Mouse (Mus musculus): ENCODE measurements around the gene Klhdc1. TPM values are rescaled to one million over a fixed set of nuclear protein-coding genes. Genes with fewer than 3 reads are reported as not detected.

Gene Klhdc1
- polyA plus RNA-seq, 1 experiment: not detected

- Histone ChIP-seq H3K4me3 (ENCODE audit: insufficient read depth, low read depth, low read length) (no peak overlapping the region), H3K4me1 (ENCODE audit: control insufficient read depth, insufficient read depth, low read length) (peaks cover 6% of the 10 kb centered on the region; the same call in 1 of the 2 replicates), H3K27ac (ENCODE audit: insufficient read depth, low read depth, low read length) (no peak overlapping the region)
- TF ChIP-seq CTCF (IDR thresholded peaks at IDR 0.05; ENCODE audit: insufficient read depth, low read depth, low read length): no peak
- 88% methylated on average over 7 of the region's 7 CpGs for WGBS
Measured at GRCm38 (mm10) chr12:69216587-69216986, 24.4 kb upstream of the Klhdc1 start.

DNA sequence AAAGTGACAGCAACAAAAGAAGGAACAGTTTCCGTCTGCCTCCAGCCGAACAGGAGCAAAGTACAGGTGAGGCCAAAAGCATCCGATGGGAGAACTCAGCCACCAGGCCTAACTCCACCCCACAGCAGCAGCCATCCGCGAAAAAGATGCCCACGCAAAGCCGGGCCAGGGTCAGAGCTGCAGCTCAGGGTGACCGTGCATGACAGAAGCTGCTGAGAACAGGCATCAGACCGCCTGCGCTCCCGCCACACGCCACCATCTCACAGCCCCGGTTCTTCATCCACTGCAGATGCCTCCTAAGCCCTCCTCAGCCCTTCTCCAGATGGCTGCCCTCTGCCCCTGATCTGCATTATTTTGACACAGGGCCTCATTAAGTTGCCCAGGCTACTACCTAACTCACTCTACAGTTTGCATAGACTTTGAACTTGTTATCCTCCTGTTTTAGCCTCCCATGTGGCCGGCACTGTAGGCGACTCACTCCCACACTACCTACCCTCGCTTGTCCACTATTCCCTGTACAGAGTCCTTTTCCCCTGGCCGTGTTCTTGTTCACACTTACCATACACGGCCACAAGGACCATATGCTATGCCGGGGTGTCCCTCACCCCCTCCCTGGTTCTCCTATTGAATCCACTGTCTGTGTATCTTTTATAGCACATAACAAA, 20.2 kb upstream of the Klhdc1 start:
- no peak overlapping the region for H3K27ac ChIP-seq (ENCODE audit: insufficient read depth, low read depth, low read length)
- TF ChIP-seq POLR2A (IDR thresholded peaks at IDR 0.05; ENCODE audit: insufficient read depth, low read depth, low read length) (no peak), CTCF (IDR thresholded peaks at IDR 0.05; ENCODE audit: insufficient read depth, low read depth, low read length) (no peak)
- 92% methylated on average over 19 of the region's 19 CpGs for WGBS
- H3K4me1 ChIP-seq (ENCODE audit: control insufficient read depth, insufficient read depth, low read length): peaks cover 3% of the 10 kb centered on the region; the same call in 1 of the 2 replicates
- no peak overlapping the region for H3K4me3 ChIP-seq (ENCODE audit: insufficient read depth, low read depth, low read length)

GRCm38 (mm10) chr12:69227776-69228466, 13.1 kb upstream of the Klhdc1 start, which contains the start of gene Pole2:
Gene Pole2 (minus strand): TSS chr12:69228195.
- TF ChIP-seq POLR2A (IDR thresholded peaks at IDR 0.05; ENCODE audit: insufficient read depth, low read depth, low read length) (no peak), CTCF (IDR thresholded peaks at IDR 0.05; ENCODE audit: insufficient read depth, low read depth, low read length) (no peak)
- WGBS: under 1% methylated on average over 37 of the region's 37 CpGs
- Histone ChIP-seq H3K4me1 (ENCODE audit: control insufficient read depth, insufficient read depth, low read length) (no peaks in the 10 kb centered on the region), H3K27ac (ENCODE audit: insufficient read depth, low read depth, low read length) (0 out of 2 replicates have a peak within 1 kb of the TSS, but pooled peaks have one; percentile 41), H3K4me3 (ENCODE audit: insufficient read depth, low read depth, low read length) (peak within 1 kb of the TSS; percentile 100)

GRCm38 (mm10) chr12:69229251-69229650, 11.7 kb upstream of the Klhdc1 start:
- WGBS: 68% methylated on average over 2 of the region's 2 CpGs
- TF ChIP-seq POLR2A (IDR thresholded peaks at IDR 0.05; ENCODE audit: insufficient read depth, low read depth, low read length): no peak
- TF ChIP-seq CTCF (IDR thresholded peaks at IDR 0.05; ENCODE audit: insufficient read depth, low read depth, low read length): no peak
- H3K4me3 ChIP-seq (ENCODE audit: insufficient read depth, low read depth, low read length): no peak overlapping the region
- H3K4me1 ChIP-seq (ENCODE audit: control insufficient read depth, insufficient read depth, low read length): no peaks in the 10 kb centered on the region
- no peak overlapping the region for H3K27ac ChIP-seq (ENCODE audit: insufficient read depth, low read depth, low read length)

DNA sequence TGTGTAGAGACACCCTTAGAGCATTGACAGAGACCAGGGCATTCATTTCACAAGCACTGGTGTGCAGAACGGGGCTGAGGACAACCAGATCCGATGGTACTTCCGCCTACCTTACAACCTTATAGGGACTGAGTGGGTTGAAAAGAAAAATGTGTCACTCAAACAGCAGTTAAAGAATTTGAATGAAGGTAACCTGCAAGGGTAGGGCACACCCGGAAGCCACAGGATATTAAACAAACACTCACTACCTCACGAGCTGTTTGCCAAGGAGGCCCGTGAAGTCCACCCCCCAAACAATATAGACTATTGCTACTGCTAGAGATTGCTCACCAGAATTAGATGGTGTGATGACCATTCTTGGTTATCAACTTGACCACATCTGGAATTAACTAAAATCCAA, 5.2 kb upstream of the Klhdc1 start:
- no peak overlapping the region for H3K27ac ChIP-seq (ENCODE audit: insufficient read depth, low read depth, low read length)
- WGBS: 93% methylated on average over 6 of the region's 6 CpGs
- TF ChIP-seq POLR2A (IDR thresholded peaks at IDR 0.05; ENCODE audit: insufficient read depth, low read depth, low read length) (no peak), CTCF (IDR thresholded peaks at IDR 0.05; ENCODE audit: insufficient read depth, low read depth, low read length) (no peak)
- peaks cover 3% of the 10 kb centered on the region; the same call in 1 of the 2 replicates for H3K4me1 ChIP-seq (ENCODE audit: control insufficient read depth, insufficient read depth, low read length)
- no peak overlapping the region for H3K4me3 ChIP-seq (ENCODE audit: insufficient read depth, low read depth, low read length)

GRCm38 (mm10) chr12:69238284-69238683, 2.7 kb upstream of the Klhdc1 start:
- WGBS: 47% methylated on average over 3 of the region's 3 CpGs
- H3K27ac ChIP-seq (ENCODE audit: insufficient read depth, low read depth, low read length): no peak overlapping the region
- H3K4me3 ChIP-seq (ENCODE audit: insufficient read depth, low read depth, low read length): no peak overlapping the region
- TF ChIP-seq POLR2A (IDR thresholded peaks at IDR 0.05; ENCODE audit: insufficient read depth, low read depth, low read length): no peak
- no peak for TF ChIP-seq CTCF (IDR thresholded peaks at IDR 0.05; ENCODE audit: insufficient read depth, low read depth, low read length)
- peaks cover 3% of the 10 kb centered on the region; the same call in 1 of the 2 replicates for H3K4me1 ChIP-seq (ENCODE audit: control insufficient read depth, insufficient read depth, low read length)

GRCm38 (mm10) chr12:69241405-69241770, 412 bp downstream of the Klhdc1 start:
- peak overlapping the region; percentile 78 for H3K4me3 ChIP-seq (ENCODE audit: insufficient read depth, low read depth, low read length)
- no peak for TF ChIP-seq CTCF (IDR thresholded peaks at IDR 0.05; ENCODE audit: insufficient read depth, low read depth, low read length)
- H3K4me1 ChIP-seq (ENCODE audit: control insufficient read depth, insufficient read depth, low read length): peaks cover 4% of the 10 kb centered on the region; the same call in 1 of the 2 replicates
- WGBS: 0% methylated on average over 3 of the region's 3 CpGs
- H3K27ac ChIP-seq (ENCODE audit: insufficient read depth, low read depth, low read length): peak overlapping the region; percentile 45

- Histone ChIP-seq H3K4me3 (ENCODE audit: insufficient read depth, low read depth, low read length) (peak overlapping the region; percentile 78), H3K27ac (ENCODE audit: insufficient read depth, low read depth, low read length) (peak overlapping the region; percentile 91), H3K4me1 (ENCODE audit: control insufficient read depth, insufficient read depth, low read length) (peaks cover 4% of the 10 kb centered on the region; the same call in 1 of the 2 replicates)
- TF ChIP-seq POLR2A (IDR thresholded peaks at IDR 0.05; ENCODE audit: insufficient read depth, low read depth, low read length): peak; percentile 92
- TF ChIP-seq CTCF (IDR thresholded peaks at IDR 0.05; ENCODE audit: insufficient read depth, low read depth, low read length): no peak
- under 1% methylated on average over 64 of the region's 64 CpGs for WGBS
Measured at GRCm38 (mm10) chr12:69241771-69242431, 925 bp downstream of the Klhdc1 start.

GRCm38 (mm10) chr12:69249766-69250165, 8.8 kb downstream of the Klhdc1 start:
- H3K4me1 ChIP-seq (ENCODE audit: control insufficient read depth, insufficient read depth, low read length): no peaks in the 10 kb centered on the region
- WGBS: 91% methylated on average over 4 of the region's 4 CpGs

More at GRCm38 (mm10) chr12:69249766-69250165, 8.8 kb downstream of the Klhdc1 start:
- H3K4me3 ChIP-seq (ENCODE audit: insufficient read depth, low read depth, low read length): no peak overlapping the region
- H3K27ac ChIP-seq (ENCODE audit: insufficient read depth, low read depth, low read length): no peak overlapping the region
- TF ChIP-seq CTCF (IDR thresholded peaks at IDR 0.05; ENCODE audit: insufficient read depth, low read depth, low read length): no peak
- no peak for TF ChIP-seq POLR2A (IDR thresholded peaks at IDR 0.05; ENCODE audit: insufficient read depth, low read depth, low read length)

Measured in olfactory bulb, adult 2 months (tissue).